Mouse (Mus musculus) frontal cortex, adult (tissue): Measurements from ENCODE around the gene Trp53tg5.
A peak's percentile ranks its signal among the peaks of the same experiment; 100 is the strongest.

ENCODE experiments used
- ATAC-seq: cut with Nextera tagmentation; 2 replicates; pipeline ENCODE4 v1.9.2; 2017; ENCODE audit warnings: mild to moderate bottlenecking, moderate library complexity, mixed read lengths; ENCODE audit not compliant: low TSS enrichment

Trp53tg5 gene

GRCm38 (mm10) chr2:164449341-164450042 lies 24.0 kb downstream of the Trp53tg5 start:
- ATAC-seq: no peak

DNA sequence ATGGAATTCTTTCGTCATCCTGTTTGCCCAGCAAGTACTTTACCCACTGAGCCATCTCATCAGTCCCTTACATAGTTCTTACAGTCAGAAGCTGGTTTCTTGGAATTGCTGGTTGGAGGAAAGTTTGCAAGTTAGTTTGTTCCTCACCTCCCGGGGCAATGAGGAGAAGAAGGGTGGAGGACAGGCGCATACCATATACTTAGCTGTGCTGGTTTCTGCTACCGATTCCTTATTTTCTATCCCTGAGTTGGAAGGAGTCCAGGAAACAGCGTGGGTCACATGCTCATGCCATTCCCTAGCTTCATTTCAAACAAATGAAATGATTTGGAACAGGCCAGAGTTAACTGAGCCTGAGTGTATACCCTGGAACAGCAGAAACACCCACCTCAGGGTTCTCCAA lies 24.6 kb downstream of the Trp53tg5 start:
- ATAC-seq: no peak

- no peak for ATAC-seq
Measured at GRCm38 (mm10) chr2:164448140-164448539, 25.4 kb downstream of the Trp53tg5 start.

- no peak for ATAC-seq
Measured at GRCm38 (mm10) chr2:164446086-164446469, 27.4 kb downstream of the Trp53tg5 start.

GRCm38 (mm10) chr2:164445399-164446085 lies 28.0 kb downstream of the Trp53tg5 start:
- ATAC-seq: no peak

- no peak for ATAC-seq
Measured at GRCm38 (mm10) chr2:164444701-164445100, 28.8 kb downstream of the Trp53tg5 start.

DNA sequence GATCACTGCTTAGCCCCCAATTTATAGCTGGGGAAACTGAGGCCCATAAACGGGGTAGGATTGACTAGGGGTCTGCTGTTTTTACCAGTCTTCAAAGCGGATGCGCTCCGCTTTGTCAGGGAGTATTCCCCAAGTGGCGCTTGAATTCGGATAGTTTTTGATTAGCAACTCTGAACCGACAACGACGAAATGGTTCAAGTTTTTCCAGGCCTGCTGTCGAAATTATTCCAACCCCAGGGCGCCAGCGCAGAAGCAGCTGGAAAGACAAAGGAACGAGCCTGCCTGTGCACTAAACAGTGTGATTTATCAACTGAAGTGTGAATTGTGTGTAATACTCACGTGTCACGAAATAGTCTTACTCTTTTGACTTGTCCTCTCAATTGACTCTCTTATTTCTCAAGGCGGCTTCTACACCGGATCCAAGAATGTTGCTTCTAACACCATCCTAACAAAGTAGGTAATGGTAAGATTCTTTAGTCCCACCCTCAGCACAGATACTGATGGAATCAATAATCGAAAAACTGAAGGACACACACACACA lies 30.0 kb downstream of the Trp53tg5 start, which contains the start of gene Sdc4:
Sdc4 (minus strand) TSS at position 428 of the 541 bp plus-strand sequence.
- ATAC-seq: no peak

- peak; percentile 86 for ATAC-seq
Measured at GRCm38 (mm10) chr2:164443051-164443437, 30.5 kb downstream of the Trp53tg5 start.

- ATAC-seq: 0 out of 2 replicates have a peak, but pooled peaks have one; percentile 16
Measured at GRCm38 (mm10) chr2:164442315-164443050, 31.0 kb downstream of the Trp53tg5 start.

GRCm38 (mm10) chr2:164441731-164442130 lies 31.8 kb downstream of the Trp53tg5 start:
- ATAC-seq: no peak

- no peak for ATAC-seq
Measured at GRCm38 (mm10) chr2:164441155-164441554, 32.4 kb downstream of the Trp53tg5 start.

GRCm38 (mm10) chr2:164440314-164440713 lies 33.2 kb downstream of the Trp53tg5 start:
- ATAC-seq: no peak

DNA sequence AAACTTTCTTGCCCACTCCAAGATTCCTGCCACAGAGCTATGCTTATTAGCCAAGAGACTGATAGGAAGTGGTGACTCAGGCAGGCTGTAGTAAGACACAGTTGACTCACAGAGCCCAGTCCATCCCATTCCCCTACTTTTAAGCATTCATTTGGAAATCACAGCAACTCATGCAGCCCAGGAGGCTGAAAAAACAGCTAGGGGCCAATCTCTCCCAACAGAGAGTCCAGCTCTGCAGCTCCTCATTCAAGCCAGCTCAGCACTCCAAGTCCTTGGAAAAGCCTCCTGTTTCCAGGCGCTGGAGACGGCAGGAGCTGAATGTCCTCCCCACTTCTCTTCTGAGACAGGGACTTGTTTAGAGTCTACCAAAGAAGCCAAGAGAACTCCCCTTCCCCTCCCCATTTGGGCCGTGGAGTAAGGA lies 34.5 kb downstream of the Trp53tg5 start:
- no peak for ATAC-seq

DNA sequence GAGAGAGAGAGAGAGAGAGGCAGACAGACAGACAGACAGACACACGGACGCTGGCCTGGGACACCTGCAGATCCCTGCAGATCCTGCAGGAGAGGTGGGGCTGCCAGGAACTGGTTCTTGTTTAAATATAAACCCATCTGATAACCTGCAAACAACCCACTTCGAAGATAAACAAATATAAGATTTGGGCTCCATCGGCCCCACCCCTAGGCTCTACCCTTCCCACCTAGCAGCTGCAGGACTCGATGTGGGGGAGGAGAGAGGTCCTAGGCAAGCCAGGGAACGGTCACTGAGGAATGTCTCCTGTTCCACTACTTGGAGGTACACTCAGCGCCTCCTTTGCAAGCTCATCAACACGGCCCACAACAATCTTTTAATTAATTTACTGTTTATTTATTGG lies 35.3 kb downstream of the Trp53tg5 start:
- ATAC-seq: no peak

DNA sequence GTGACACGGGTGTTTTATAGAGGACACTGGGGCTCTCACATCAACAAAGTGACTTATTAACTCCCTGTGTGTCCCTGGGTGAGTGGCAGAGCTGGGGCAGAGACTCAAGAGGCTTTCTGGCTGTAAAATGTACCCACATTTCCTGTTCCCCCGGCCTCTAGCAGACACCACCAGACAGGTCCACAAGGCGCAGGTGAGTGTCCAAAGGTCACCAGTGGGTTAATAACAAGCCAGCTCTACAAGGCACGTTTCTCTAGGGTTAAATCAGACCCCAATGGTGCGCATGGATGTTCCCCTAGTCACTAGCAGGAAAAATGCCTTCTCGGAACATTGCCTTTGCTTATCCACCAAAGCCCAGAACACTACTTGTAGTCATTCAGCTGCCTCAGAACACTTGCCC lies 35.8 kb downstream of the Trp53tg5 start:
- no peak for ATAC-seq

GRCm38 (mm10) chr2:164436961-164437360 lies 36.6 kb downstream of the Trp53tg5 start:
- ATAC-seq: no peak

- ATAC-seq: peak; percentile 55; the same call in 1 of the 2 replicates
Measured at GRCm38 (mm10) chr2:164436215-164436913, 37.2 kb downstream of the Trp53tg5 start.

DNA sequence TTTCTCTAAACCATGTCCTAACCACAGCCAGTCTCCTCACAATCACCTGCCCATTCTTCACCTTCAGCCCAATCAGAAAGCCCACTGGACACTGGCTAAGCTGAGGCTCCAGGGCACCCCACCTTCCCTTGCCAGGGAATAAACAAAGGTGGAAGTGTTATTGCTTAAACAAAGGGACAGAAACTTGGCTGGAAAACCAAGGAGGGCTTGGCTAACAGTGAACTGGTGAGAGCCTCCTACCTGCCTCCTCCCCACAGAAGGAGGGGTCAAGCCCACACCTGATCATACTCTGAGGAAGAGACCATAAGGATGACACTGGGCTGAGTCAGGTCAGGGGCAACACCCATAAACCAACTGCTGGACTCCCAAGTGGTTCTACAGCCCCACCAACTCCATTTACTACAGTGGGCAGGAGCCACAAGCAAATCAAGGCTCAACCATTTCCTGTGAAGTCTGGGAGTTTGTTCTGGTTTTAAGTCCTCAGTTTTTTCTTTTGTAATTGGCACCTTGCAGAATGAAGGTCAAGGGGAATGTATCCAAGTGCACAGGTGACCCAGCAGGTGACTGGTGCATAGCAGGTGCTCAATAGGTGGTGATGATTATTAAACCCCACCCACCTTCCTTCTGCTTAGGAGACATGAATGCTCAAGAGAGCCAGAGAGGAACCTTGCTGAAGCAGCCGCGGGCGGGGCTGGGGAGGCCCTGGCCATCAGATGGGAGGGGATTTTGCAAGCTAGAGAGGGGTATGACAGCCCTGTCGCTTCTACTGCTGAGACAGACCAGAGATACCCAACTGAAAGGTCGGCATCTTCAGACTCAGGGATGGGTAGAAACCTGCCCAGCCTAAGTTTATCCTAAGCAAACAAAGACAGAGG lies 38.1 kb downstream of the Trp53tg5 start:
- no peak for ATAC-seq

GRCm38 (mm10) chr2:164434681-164435080 lies 38.8 kb downstream of the Trp53tg5 start:
- no peak for ATAC-seq

DNA sequence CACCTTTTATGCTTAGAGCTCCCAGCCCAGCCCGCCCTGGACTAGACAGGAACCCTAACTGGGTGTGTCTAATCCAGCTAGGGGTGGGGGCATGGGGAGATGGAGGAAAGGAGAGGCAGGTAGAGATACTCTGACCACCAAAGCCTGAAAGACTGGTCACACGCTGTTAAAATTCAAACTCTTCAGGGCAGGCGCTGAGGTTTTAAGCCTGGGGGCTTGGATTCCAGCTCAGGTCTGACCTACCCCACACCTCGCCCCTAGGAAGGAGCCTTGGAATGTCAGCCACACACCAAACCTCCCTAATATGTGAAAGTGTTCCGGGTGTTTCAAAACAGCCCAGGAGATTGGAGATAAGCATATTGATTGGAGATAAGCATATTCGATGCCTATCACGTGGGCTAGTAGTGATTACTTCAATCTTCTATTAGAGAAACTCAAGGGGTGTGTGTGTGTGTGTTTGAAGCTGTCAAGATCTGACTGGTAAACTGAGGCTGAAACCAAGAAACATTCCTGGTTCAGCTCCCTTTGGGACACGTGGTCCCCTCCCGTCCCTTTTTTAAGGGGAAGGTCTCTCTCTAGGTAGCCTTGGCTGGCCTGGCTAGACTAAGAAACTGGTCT lies 40.1 kb downstream of the Trp53tg5 start:
- no peak for ATAC-seq
